Mouse (Mus musculus): ENCODE results near the gene Ftsj3. TPM values are rescaled to one million over a fixed set of nuclear protein-coding genes. Genes with fewer than 3 reads are reported as not detected.

Gene Ftsj3
- polyA plus RNA-seq, 1 experiment: 11.7 TPM

DNA sequence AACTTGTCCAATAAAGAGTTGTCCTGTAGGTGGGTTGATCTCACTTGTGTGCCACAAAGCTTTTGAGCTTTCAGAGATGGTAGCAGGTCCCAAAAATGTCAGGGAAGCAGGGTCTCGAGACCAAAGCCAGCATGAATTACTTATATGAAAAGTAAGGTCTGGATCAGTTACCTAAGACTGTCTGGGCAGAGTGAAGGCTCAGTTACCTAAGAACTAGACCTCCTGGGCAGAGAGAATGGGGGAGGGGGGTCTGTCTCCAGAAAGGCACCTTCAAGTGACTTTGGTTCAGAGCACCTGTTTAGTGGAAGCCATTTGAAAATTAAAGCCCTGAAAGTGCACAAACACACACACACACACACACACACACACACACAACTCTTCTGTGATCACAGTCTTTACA is 18.5 kb upstream of the Ftsj3 start:
- Histone ChIP-seq H3K36me3 (ENCODE audit: control insufficient read depth, insufficient read depth, low read length) (no peaks in the 10 kb centered on the region), H3K4me3 (ENCODE audit: insufficient read depth, low read depth, low read length) (no peak overlapping the region), H3K27ac (ENCODE audit: insufficient read depth, low read depth, low read length) (no peak overlapping the region), H3K4me1 (ENCODE audit: control insufficient read depth, insufficient read depth, low read length) (peaks cover 18% of the 10 kb centered on the region), H3K27me3 (replicated peaks; ENCODE audit: control insufficient read depth, insufficient read depth, low read length) (no peaks in the 10 kb centered on the region)
- TF ChIP-seq POLR2A (IDR thresholded peaks at IDR 0.05; ENCODE audit: low read depth, low read length) (no peak), CTCF (conservative IDR thresholded peaks at IDR 0.05; ENCODE audit: insufficient read depth, insufficient read length, low read depth, low read length) (no peak)
- 85% methylated on average over 1 of the region's 1 CpGs for WGBS
- DNase-seq: no peak

DNA sequence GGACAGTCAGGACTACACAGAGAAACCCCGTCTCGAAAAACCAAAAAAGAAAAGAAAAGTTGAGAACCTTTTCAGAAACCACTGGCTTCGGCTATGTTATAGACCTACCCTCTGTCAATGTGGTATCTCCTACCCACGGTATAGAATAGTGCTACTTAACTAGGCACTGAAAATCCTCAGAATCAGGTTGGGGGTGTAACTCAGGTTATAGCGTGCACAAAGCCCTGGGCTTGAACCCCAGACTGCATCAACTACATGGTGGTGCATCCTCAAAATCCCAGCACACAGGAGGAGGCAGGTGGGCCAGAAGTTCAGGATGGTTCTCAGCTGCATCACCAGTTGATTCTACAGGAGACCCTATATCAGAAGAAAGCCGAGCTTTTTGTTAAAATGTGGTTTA is 17.9 kb upstream of the Ftsj3 start:
- no peak for TF ChIP-seq POLR2A (IDR thresholded peaks at IDR 0.05; ENCODE audit: low read depth, low read length)
- no peak for TF ChIP-seq CTCF (conservative IDR thresholded peaks at IDR 0.05; ENCODE audit: insufficient read depth, insufficient read length, low read depth, low read length)
- Histone ChIP-seq H3K36me3 (ENCODE audit: control insufficient read depth, insufficient read depth, low read length) (no peaks in the 10 kb centered on the region), H3K27me3 (replicated peaks; ENCODE audit: control insufficient read depth, insufficient read depth, low read length) (no peaks in the 10 kb centered on the region), H3K4me1 (ENCODE audit: control insufficient read depth, insufficient read depth, low read length) (peaks cover 23% of the 10 kb centered on the region), H3K4me3 (ENCODE audit: insufficient read depth, low read depth, low read length) (no peak overlapping the region), H3K27ac (ENCODE audit: insufficient read depth, low read depth, low read length) (no peak overlapping the region)
- no peak for DNase-seq
- WGBS: 93% methylated on average over 6 of the region's 6 CpGs

DNA sequence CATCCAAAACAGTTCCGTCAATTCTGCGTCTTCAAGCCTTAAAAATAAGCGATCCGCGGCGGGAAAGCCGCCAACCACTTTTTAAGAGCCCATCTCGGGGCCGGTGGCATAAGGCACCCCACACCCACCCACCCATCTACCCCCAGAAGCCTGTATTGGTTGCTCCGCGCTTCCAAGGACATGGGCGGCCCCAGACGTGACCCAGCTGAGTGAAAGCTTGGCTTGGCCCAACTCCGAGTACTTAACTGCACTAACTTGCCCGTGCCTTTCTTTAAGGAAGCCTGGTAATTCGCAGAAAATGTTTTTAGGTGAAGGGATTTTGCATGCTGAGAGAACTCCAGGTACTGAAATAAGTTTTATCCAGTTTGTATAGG is 17.4 kb upstream of the Ftsj3 start:
- Histone ChIP-seq H3K27me3 (replicated peaks; ENCODE audit: control insufficient read depth, insufficient read depth, low read length) (no peaks in the 10 kb centered on the region), H3K4me3 (ENCODE audit: insufficient read depth, low read depth, low read length) (peak overlapping the region; percentile 58), H3K36me3 (ENCODE audit: control insufficient read depth, insufficient read depth, low read length) (no peaks in the 10 kb centered on the region), H3K27ac (ENCODE audit: insufficient read depth, low read depth, low read length) (peak overlapping the region; percentile 63), H3K4me1 (ENCODE audit: control insufficient read depth, insufficient read depth, low read length) (peaks cover 28% of the 10 kb centered on the region)
- no peak for DNase-seq
- 6% methylated on average over 16 of the region's 16 CpGs for WGBS
- TF ChIP-seq CTCF (conservative IDR thresholded peaks at IDR 0.05; ENCODE audit: insufficient read depth, insufficient read length, low read depth, low read length) (no peak), POLR2A (IDR thresholded peaks at IDR 0.05; ENCODE audit: low read depth, low read length) (no peak)

DNA sequence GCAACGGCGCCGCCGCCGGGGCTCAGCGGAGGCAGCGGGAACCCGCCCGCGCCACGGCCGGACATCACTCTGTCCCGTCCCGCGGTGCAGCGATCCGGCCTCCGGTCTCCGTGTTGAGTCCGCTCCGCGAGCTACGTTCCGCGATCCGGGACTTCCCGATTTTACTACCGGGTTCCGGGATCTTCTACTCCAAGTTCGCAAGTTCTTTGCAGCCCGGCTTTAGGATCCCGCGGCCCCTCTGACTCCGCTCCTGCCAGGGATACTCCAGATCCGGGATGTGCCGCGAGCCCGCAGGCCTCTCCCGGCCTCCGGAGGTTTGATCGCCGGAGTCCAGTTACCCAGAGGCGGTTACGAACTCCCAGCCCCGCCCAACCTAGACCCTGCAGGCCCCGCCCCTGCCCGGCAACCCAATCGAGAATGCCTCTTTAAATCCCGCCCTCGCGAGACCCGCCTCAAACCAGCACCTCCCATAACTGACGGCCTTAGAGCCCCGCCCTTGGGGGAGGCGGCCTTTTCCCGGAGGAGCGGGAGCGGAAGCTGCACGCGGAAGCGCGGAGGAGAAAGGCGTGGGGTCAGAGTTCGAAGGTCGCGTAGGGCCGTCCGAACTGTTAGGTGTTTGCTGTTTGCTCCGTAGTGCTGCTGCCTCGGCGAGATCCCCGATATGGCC is 16.9 kb upstream of the Ftsj3 start, which contains the start of gene Smarcd2:
Gene Smarcd2 (minus strand): TSS at position 329 of the 667 bp plus-strand sequence.
- Histone ChIP-seq H3K4me3 (ENCODE audit: insufficient read depth, low read depth, low read length) (peak within 1 kb of the TSS; percentile 74), H3K4me1 (ENCODE audit: control insufficient read depth, insufficient read depth, low read length) (peaks cover 33% of the 10 kb centered on the region), H3K36me3 (ENCODE audit: control insufficient read depth, insufficient read depth, low read length) (no peaks in the 10 kb centered on the region), H3K27ac (ENCODE audit: insufficient read depth, low read depth, low read length) (peak within 1 kb of the TSS; percentile 75), H3K27me3 (replicated peaks; ENCODE audit: control insufficient read depth, insufficient read depth, low read length) (no peaks in the 10 kb centered on the region)
- DNase-seq: peak; percentile 100
- TF ChIP-seq POLR2A (IDR thresholded peaks at IDR 0.05; ENCODE audit: low read depth, low read length): peak; percentile 75
- TF ChIP-seq CTCF (conservative IDR thresholded peaks at IDR 0.05; ENCODE audit: insufficient read depth, insufficient read length, low read depth, low read length): no peak
- under 1% methylated on average over 72 of the region's 72 CpGs for WGBS

DNA sequence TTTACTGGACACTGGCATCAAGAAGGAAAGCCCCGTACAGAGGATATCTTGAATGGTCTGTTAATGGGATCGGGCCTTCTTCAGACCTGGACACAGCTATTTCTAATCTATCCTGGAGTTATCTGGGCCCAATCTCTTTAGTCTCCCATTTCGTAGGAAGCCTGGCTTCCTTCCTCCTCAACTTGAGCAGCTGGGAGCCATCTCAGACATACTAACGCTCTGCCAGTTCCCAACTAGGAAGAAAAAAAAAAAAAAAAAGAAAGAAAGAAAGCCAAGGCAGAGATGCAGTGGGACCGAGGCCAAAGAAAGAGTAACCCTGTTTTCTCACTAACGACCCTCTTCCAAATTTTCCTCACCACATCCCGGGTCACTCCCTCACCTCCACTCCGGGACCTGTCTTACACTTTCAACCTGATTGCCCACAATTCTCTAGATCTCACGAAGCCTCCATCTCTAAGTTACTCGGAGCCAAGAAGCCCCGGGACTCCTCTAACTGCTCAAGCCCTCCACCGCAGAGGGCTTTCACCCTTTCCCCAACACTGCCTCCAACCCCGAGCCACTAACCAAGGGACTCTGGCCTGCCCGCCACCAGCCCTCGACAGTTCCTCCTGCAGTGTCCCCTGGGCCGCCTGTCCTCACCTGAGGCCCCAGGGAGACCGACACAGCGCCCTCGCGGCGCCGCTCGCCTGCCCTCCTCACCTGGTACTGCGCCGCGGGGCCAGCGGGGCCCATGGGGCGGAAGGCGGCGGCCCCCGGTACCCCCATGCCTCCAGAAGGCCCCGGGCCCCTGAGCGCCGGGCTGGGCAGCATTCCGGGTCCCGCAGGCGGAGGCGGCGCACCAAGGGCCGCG is 16.1 kb upstream of the Ftsj3 start:
- Histone ChIP-seq H3K27ac (ENCODE audit: insufficient read depth, low read depth, low read length) (peak overlapping the region; percentile 75), H3K4me3 (ENCODE audit: insufficient read depth, low read depth, low read length) (peak overlapping the region; percentile 74), H3K36me3 (ENCODE audit: control insufficient read depth, insufficient read depth, low read length) (no peaks in the 10 kb centered on the region; the same call in 1 of the 2 replicates), H3K4me1 (ENCODE audit: control insufficient read depth, insufficient read depth, low read length) (peaks cover 40% of the 10 kb centered on the region), H3K27me3 (replicated peaks; ENCODE audit: control insufficient read depth, insufficient read depth, low read length) (no peaks in the 10 kb centered on the region)
- DNase-seq: peak; percentile 63
- TF ChIP-seq CTCF (conservative IDR thresholded peaks at IDR 0.05; ENCODE audit: insufficient read depth, insufficient read length, low read depth, low read length): no peak
- no peak for TF ChIP-seq POLR2A (IDR thresholded peaks at IDR 0.05; ENCODE audit: low read depth, low read length)
- 1% methylated on average over 41 of the region's 41 CpGs for WGBS

DNA sequence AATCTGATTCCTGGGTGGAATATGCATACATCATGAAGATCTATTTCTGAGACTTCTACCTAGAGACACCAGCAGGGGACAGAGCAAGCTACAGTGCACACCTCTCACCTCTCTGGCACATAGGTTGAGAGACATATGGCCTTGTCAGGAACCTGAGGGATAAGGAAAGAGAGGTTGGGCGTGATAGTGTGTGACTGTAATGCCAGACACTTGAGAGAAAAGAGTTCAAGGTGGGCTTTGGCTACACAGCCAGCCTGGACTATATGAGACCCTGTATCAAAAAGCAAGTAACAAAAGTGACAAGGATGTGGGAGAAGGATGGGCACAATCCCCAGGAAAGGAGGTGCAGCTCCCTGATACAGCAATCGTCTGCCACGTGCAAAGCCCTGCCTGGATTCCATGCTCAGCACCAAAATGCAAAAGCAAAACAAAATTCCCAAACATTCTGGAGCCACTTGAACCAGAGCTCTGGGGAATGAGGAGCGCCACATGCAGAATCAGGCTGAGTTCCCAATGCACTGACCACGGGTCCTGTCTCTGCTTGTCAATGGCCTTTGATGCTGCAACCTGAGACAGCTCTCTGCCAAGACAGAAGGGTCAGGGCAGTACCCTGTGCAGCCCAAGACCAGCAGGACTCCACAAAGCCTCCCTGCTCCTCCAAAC is 15.4 kb upstream of the Ftsj3 start:
- H3K27me3 ChIP-seq (replicated peaks; ENCODE audit: control insufficient read depth, insufficient read depth, low read length): no peaks in the 10 kb centered on the region
- no peak for TF ChIP-seq POLR2A (IDR thresholded peaks at IDR 0.05; ENCODE audit: low read depth, low read length)
- H3K36me3 ChIP-seq (ENCODE audit: control insufficient read depth, insufficient read depth, low read length): peaks cover 4% of the 10 kb centered on the region
- DNase-seq: peak; percentile 29
- peaks cover 41% of the 10 kb centered on the region for H3K4me1 ChIP-seq (ENCODE audit: control insufficient read depth, insufficient read depth, low read length)
- H3K4me3 ChIP-seq (ENCODE audit: insufficient read depth, low read depth, low read length): peak overlapping the region; percentile 74
- WGBS: 16% methylated on average over 5 of the region's 5 CpGs
- H3K27ac ChIP-seq (ENCODE audit: insufficient read depth, low read depth, low read length): peak overlapping the region; percentile 75

DNA sequence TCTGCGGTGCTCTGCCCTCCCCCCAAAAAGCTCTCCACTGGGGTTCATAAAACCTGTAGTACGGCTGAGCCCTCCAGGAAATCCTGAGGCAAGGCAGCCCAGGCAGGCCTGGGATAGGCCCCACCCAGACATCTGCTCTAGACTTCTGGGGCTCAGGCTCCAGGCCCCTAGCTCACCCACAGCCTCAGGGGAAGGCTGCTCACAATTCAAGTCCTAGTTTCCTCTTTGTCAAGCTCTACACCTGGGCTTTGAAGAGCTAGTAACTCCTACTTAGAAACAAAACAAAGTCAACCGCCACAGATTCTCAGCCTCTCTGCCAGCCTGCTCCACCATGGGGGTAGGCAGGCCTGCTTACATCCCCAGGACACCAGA is 13.2 kb upstream of the Ftsj3 start:
- no peak overlapping the region for H3K4me3 ChIP-seq (ENCODE audit: insufficient read depth, low read depth, low read length)
- peaks cover 39% of the 10 kb centered on the region for H3K4me1 ChIP-seq (ENCODE audit: control insufficient read depth, insufficient read depth, low read length)
- 29% methylated on average over 3 of the region's 3 CpGs for WGBS
- DNase-seq: peak; percentile 40
- H3K27me3 ChIP-seq (replicated peaks; ENCODE audit: control insufficient read depth, insufficient read depth, low read length): no peaks in the 10 kb centered on the region
- no peak for TF ChIP-seq CTCF (conservative IDR thresholded peaks at IDR 0.05; ENCODE audit: insufficient read depth, insufficient read length, low read depth, low read length)
- TF ChIP-seq POLR2A (IDR thresholded peaks at IDR 0.05; ENCODE audit: low read depth, low read length): no peak
- H3K27ac ChIP-seq (ENCODE audit: insufficient read depth, low read depth, low read length): peak overlapping the region; percentile 54
- peaks cover 11% of the 10 kb centered on the region for H3K36me3 ChIP-seq (ENCODE audit: control insufficient read depth, insufficient read depth, low read length)
